Mouse (Mus musculus): ENCODE results near the gene Ttf1.

- TF ChIP-seq CTCF (IDR thresholded peaks at IDR 0.05) = no peak
- no peak for TF ChIP-seq EP300 (IDR thresholded peaks at IDR 0.05)
Measured at GRCm38 (mm10) chr2:29120969-29121368, 60.9 kb downstream of the Ttf1 start.
